Mouse (Mus musculus): ENCODE measurements around the gene Gpr6.

DNA sequence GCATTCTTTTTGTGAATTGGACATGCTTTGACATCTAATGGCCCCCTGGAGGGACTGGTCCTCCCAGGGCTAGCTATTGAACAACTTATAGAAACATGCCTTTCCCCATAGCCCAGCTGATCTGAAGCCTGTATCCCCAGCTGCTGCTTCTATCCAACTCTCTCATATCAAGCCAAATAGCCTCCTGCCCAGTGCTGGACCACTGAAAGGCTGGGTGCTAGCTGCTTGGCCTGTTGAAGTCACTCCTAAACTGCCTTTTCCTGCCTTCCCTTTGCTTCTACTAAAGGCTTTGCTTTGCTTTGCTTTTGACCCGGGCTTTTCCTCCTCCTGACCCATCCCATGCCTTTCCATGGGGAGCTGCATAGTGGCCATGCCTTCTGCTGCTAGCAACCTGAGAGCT, 47.7 kb downstream of the Gpr6 start:
- no peak for TF ChIP-seq GATA1 (IDR thresholded peaks at IDR 0.05; ENCODE audit: low read length)
- TF ChIP-seq TAL1 (IDR thresholded peaks at IDR 0.05; ENCODE audit: low read length): no peak

Measured in erythroblast, embryonic 14.5 days (primary cell).